Mouse (Mus musculus) erythroblast, adult 5-6 weeks (primary cell): ENCODE results near the gene Rfx1. TPM values are rescaled to one million over a fixed set of nuclear protein-coding genes. Genes with fewer than 3 reads are reported as not detected.

Experiments
- ATAC-seq: replicated peaks from 2 replicates; pipeline ENCODE4 v1.8.0; 2016; ENCODE audit warnings: moderate number of reproducible peaks, mild to moderate bottlenecking, moderate TSS enrichment, inconsistent platforms; ENCODE audit not compliant: poor library complexity, low FRiP score, severe bottlenecking
- total RNA-seq, 2 experiments: library from RNA; stranded (forward) in 1 of 2; stranded (reverse) in 1 of 2; fragments of 150-400 nt in 1 of 2; fragments of 200-764, 138-1000 nt in 1 of 2; gene quantifications; 2 replicates each; pipeline versions ENCODE4 v1.2.3 to v1.2.4; 2015 to 2017; ENCODE audit warnings: low replicate concordance in 2 of 2

The Rfx1 gene
- total RNA-seq, 2 experiments from 2014 or later = 1.4 to 2.1 TPM

- no peak for ATAC-seq
Measured at GRCm38 (mm10) chr8:84128277-84128676, 61.6 kb downstream of the Rfx1 start.

GRCm38 (mm10) chr8:84130806-84131205 is 64.2 kb downstream of the Rfx1 start:
- no peak for ATAC-seq

- ATAC-seq = no peak
Measured at GRCm38 (mm10) chr8:84132225-84132624, 65.6 kb downstream of the Rfx1 start.

GRCm38 (mm10) chr8:84137848-84138247 is 71.2 kb downstream of the Rfx1 start:
- ATAC-seq = no peak

- no peak for ATAC-seq
Measured at GRCm38 (mm10) chr8:84140838-84141237, 74.2 kb downstream of the Rfx1 start.

GRCm38 (mm10) chr8:84144636-84145245 is 78.1 kb downstream of the Rfx1 start:
- no peak for ATAC-seq

Other genes starting within 250 kb of the Rfx1 start
- gene Adgrl1, start 166.7 kb upstream of the Rfx1 start, total RNA-seq (2015; ENCODE audit: low replicate concordance) = 0.58 and 1.7 TPM in 2 replicates
- 0.09 and 0.14 TPM in 2 replicates for gene Adgrl1, start 166.7 kb upstream of the Rfx1 start, total RNA-seq (2017; ENCODE audit: low replicate concordance)
- gene Gm10644, start 111.6 kb upstream of the Rfx1 start, total RNA-seq (2015; ENCODE audit: low replicate concordance) = not detected in 2 replicates
- gene Gm10644, start 111.6 kb upstream of the Rfx1 start, total RNA-seq (2017; ENCODE audit: low replicate concordance) = not detected in 2 replicates
- 23.1 and 32.4 TPM in 2 replicates for gene Asf1b, start 111.3 kb upstream of the Rfx1 start, total RNA-seq (2015; ENCODE audit: low replicate concordance)
- gene Asf1b, start 111.3 kb upstream of the Rfx1 start, total RNA-seq (2017; ENCODE audit: low replicate concordance) = 26.2 and 32.8 TPM in 2 replicates
- gene Prkaca, start 93.8 kb upstream of the Rfx1 start, total RNA-seq (2015; ENCODE audit: low replicate concordance) = 7.5 and 9.8 TPM in 2 replicates
- gene Prkaca, start 93.8 kb upstream of the Rfx1 start, total RNA-seq (2017; ENCODE audit: low replicate concordance) = 6.7 and 7.1 TPM in 2 replicates
- gene Samd1, start 69.2 kb upstream of the Rfx1 start, total RNA-seq (2015; ENCODE audit: low replicate concordance) = 14.8 and 33.2 TPM in 2 replicates
- 32.5 and 36.0 TPM in 2 replicates for gene Samd1, start 69.2 kb upstream of the Rfx1 start, total RNA-seq (2017; ENCODE audit: low replicate concordance)
- gene 1700067K01Rik, start 65.3 kb upstream of the Rfx1 start, total RNA-seq (2015; ENCODE audit: low replicate concordance) = 1.3 TPM in 1 of 2 replicates, not detected in the other
- gene 1700067K01Rik, start 65.3 kb upstream of the Rfx1 start, total RNA-seq (2017; ENCODE audit: low replicate concordance) = 0.51 and 2.6 TPM in 2 replicates
- gene 2210011C24Rik, start 54.7 kb upstream of the Rfx1 start, total RNA-seq (2015; ENCODE audit: low replicate concordance) = not detected in 2 replicates
- gene 2210011C24Rik, start 54.7 kb upstream of the Rfx1 start, total RNA-seq (2017; ENCODE audit: low replicate concordance) = not detected in 2 replicates
- gene Palm3, start 45.4 kb upstream of the Rfx1 start, total RNA-seq (2015; ENCODE audit: low replicate concordance) = not detected in 2 replicates
- gene Palm3, start 45.4 kb upstream of the Rfx1 start, total RNA-seq (2017; ENCODE audit: low replicate concordance) = not detected in 2 replicates
- gene Il27ra, start 24.2 kb upstream of the Rfx1 start, total RNA-seq (2015; ENCODE audit: low replicate concordance) = 0.63 and 0.96 TPM in 2 replicates
- gene Il27ra, start 24.2 kb upstream of the Rfx1 start, total RNA-seq (2017; ENCODE audit: low replicate concordance) = 0.17 TPM in 1 of 2 replicates, not detected in the other
- not detected in 2 replicates for gene Rln3, start 21.8 kb upstream of the Rfx1 start, total RNA-seq (2015; ENCODE audit: low replicate concordance)
- not detected in 2 replicates for gene Rln3, start 21.8 kb upstream of the Rfx1 start, total RNA-seq (2017; ENCODE audit: low replicate concordance)
- gene Gm10643, start 1.7 kb upstream of the Rfx1 start, total RNA-seq (2015; ENCODE audit: low replicate concordance) = not detected in 2 replicates
- not detected in 2 replicates for gene Gm10643, start 1.7 kb upstream of the Rfx1 start, total RNA-seq (2017; ENCODE audit: low replicate concordance)
- gene Dcaf15, start 37.9 kb downstream of the Rfx1 start, total RNA-seq (2015; ENCODE audit: low replicate concordance) = 0.19 and 4.0 TPM in 2 replicates
- gene Dcaf15, start 37.9 kb downstream of the Rfx1 start, total RNA-seq (2017; ENCODE audit: low replicate concordance) = 1.9 and 2.9 TPM in 2 replicates
- gene Podnl1, start 59.2 kb downstream of the Rfx1 start, total RNA-seq (2015; ENCODE audit: low replicate concordance) = not detected in 2 replicates
- not detected in 2 replicates for gene Podnl1, start 59.2 kb downstream of the Rfx1 start, total RNA-seq (2017; ENCODE audit: low replicate concordance)
- 4.2 and 7.3 TPM in 2 replicates for gene Cc2d1a, start 81.1 kb downstream of the Rfx1 start, total RNA-seq (2015; ENCODE audit: low replicate concordance)
- 0.60 and 2.5 TPM in 2 replicates for gene Cc2d1a, start 81.1 kb downstream of the Rfx1 start, total RNA-seq (2017; ENCODE audit: low replicate concordance)
- gene 4930432K21Rik, start 81.2 kb downstream of the Rfx1 start, total RNA-seq (2015; ENCODE audit: low replicate concordance) = not detected in 2 replicates
- 0.43 TPM in 1 of 2 replicates, not detected in the other for gene 4930432K21Rik, start 81.2 kb downstream of the Rfx1 start, total RNA-seq (2017; ENCODE audit: low replicate concordance)
- gene Nanos3, start 118.4 kb downstream of the Rfx1 start, total RNA-seq (2015; ENCODE audit: low replicate concordance) = not detected in 2 replicates
- gene Nanos3, start 118.4 kb downstream of the Rfx1 start, total RNA-seq (2017; ENCODE audit: low replicate concordance) = not detected in 2 replicates
- 3.1 and 3.5 TPM in 2 replicates for gene Zswim4, start 170.2 kb downstream of the Rfx1 start, total RNA-seq (2015; ENCODE audit: low replicate concordance)
- 6.3 and 7.4 TPM in 2 replicates for gene Zswim4, start 170.2 kb downstream of the Rfx1 start, total RNA-seq (2017; ENCODE audit: low replicate concordance)
- gene D8Ertd738e, start 182.9 kb downstream of the Rfx1 start, total RNA-seq (2015; ENCODE audit: low replicate concordance) = 53.7 and 79.2 TPM in 2 replicates
- gene D8Ertd738e, start 182.9 kb downstream of the Rfx1 start, total RNA-seq (2017; ENCODE audit: low replicate concordance) = 25.5 and 34.4 TPM in 2 replicates
- 2.3 and 2.5 TPM in 2 replicates for gene Mri1, start 190.5 kb downstream of the Rfx1 start, total RNA-seq (2015; ENCODE audit: low replicate concordance)
- gene Mri1, start 190.5 kb downstream of the Rfx1 start, total RNA-seq (2017; ENCODE audit: low replicate concordance) = 1.8 and 4.7 TPM in 2 replicates
- 4.0 and 22.1 TPM in 2 replicates for gene Ccdc130, start 203.5 kb downstream of the Rfx1 start, total RNA-seq (2015; ENCODE audit: low replicate concordance)
- gene Ccdc130, start 203.5 kb downstream of the Rfx1 start, total RNA-seq (2017; ENCODE audit: low replicate concordance) = 3.3 and 3.5 TPM in 2 replicates